Mouse (Mus musculus) intestine, embryonic 14.5 days (tissue): ENCODE results near the gene Sstr1. TPM values are rescaled to one million over a fixed set of nuclear protein-coding genes. Genes with fewer than 3 reads are reported as not detected.
A peak's percentile ranks its signal among the peaks of the same experiment; 100 is the strongest.

Source experiments
- ATAC-seq: fragments of 200-750 bp; cut with Nextera tagmentation; replicated peaks from 2 replicates; pipeline ENCODE4 v1.8.0; 2017; ENCODE audit warnings: low read depth, moderate number of reproducible peaks, moderate TSS enrichment, moderate library complexity; ENCODE audit not compliant: low FRiP score, low TSS enrichment
- DNase-seq: peaks from one replicate; pipeline ENCODE4 v3.0.0-alpha.2; 2018; ENCODE audit warnings: low spot score
- H3K27ac ChIP-seq: fragments of 300-500 bp; sonication (generic); 2 replicates; pipeline ENCODE4 v1.5.1; 2014; ENCODE audit warnings: low read depth, mild to moderate bottlenecking, control low read depth
- H3K27me3 ChIP-seq: fragments of 300-500 bp; sonication (generic); replicated peaks from 2 replicates; pipeline ENCODE4 v1.6.1; 2014; ENCODE audit warnings: low read length, control low read depth; ENCODE audit not compliant: control insufficient read depth, insufficient read depth
- H3K36me3 ChIP-seq: fragments of 300-500 bp; sonication (generic); 2 replicates; pipeline ENCODE4 v1.6.1; 2014; ENCODE audit warnings: low read length, control low read depth; ENCODE audit not compliant: control insufficient read depth, insufficient read depth
- H3K4me1 ChIP-seq: fragments of 300-500 bp; sonication (generic); replicated peaks from 2 replicates; pipeline ENCODE4 v1.6.1; 2014; ENCODE audit warnings: low read length, control low read depth, mixed read lengths; ENCODE audit not compliant: control insufficient read depth, insufficient read depth
- H3K4me2 ChIP-seq: fragments of 300-500 bp; sonication (generic); 2 replicates; pipeline ENCODE4 v1.6.1; 2014; ENCODE audit warnings: low read length
- H3K4me3 ChIP-seq: fragments of 300-500 bp; sonication (generic); 2 replicates; pipeline ENCODE4 v1.5.1; 2014; ENCODE audit warnings: low read depth, low read length, control low read depth, mixed read lengths
- H3K9ac ChIP-seq: fragments of 300-500 bp; sonication (generic); 2 replicates; pipeline ENCODE4 v1.6.1; 2014; ENCODE audit warnings: mild to moderate bottlenecking, low read length
- H3K9me3 ChIP-seq: fragments of 300-500 bp; sonication (generic); 2 replicates; pipeline ENCODE4 v1.6.1; 2016; ENCODE audit warnings: low read length, control low read depth; ENCODE audit not compliant: control insufficient read depth
- WGBS: fragments of 180-500 bp; shearing (Covaris S2); extraction: QIAGEN DNeasy Blood & Tissue Kit; methylation state at CpG from one replicate; pipeline ENCODE4 v1.1.7; 2014; 5-methylcytosine and 5-hydroxymethylcytosine counted together
- polyA plus RNA-seq: library from polyadenylated mRNA; unstranded; fragments of >200 nt; fragmentation: Nextera tagmentation; extraction: Ambion mirVana; gene quantifications from 2 replicates; pipeline ENCODE4 v1.2.1, GENCODE M21; 2014

Sstr1 gene
- polyA plus RNA-seq = 0.69 and 0.83 TPM in 2 replicates

DNA sequence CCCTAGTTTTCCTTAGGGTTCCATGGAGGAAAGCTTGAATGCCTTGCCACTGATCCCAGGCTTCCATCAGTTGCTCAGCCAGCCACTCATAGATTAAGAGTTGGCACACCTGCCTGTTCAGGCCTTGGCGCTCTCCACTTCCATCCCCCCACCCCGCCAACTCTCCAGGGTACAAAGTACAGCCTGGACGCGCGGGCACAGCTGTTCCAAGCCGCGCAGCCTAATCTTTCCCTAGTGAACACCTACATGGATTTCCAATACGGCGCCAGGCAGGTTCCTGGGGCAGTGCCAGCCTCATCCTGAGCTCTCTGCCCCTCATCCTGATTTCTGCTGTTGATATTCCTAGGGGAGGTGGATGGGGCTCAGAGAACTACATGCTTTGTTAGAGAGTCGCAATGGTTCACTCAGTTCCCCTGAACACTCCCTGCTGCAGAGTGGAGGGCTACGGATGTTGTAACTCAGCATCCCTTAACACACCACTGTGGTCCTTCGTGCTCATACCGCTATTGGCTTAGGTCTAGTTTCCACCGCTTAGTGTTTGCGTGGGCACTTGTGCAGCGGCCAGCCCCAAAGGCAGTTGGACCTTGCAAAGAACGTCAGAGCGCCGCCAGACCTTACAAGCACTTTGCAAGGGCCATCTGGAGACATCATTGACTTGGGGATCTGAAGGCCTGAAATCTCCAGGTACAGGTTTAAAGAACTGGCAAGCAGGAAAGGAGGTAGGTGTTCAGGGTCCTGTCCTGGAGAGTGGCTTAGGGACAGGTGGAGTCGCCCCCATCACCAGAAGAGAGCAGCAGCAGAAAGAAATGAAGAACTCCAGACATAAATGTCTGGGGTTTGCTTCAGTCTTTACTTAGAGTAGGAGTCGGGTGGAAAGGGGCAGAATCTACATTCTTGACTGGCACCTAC is at the start of gene Sstr1:
Gene Sstr1, plus strand, starts transcription at position 610 of the 909 bp plus-strand sequence.
- peaks cover 10% of the 10 kb centered on the region; the same call in 1 of the 2 replicates for H3K4me1 ChIP-seq
- peak within 1 kb of the TSS; percentile 85 for H3K4me2 ChIP-seq
- peak within 1 kb of the TSS; percentile 46 for H3K4me3 ChIP-seq
- 22% methylated on average over 21 of the region's 21 CpGs for WGBS
- no peaks in the 10 kb centered on the region for H3K9me3 ChIP-seq
- H3K9ac ChIP-seq = no peak within 1 kb of the TSS
- DNase-seq (peak; percentile 58), ATAC-seq (no peak)
- no peaks in the 10 kb centered on the region for H3K36me3 ChIP-seq
- H3K27ac ChIP-seq = no peak within 1 kb of the TSS
- peaks cover 35% of the 10 kb centered on the region for H3K27me3 ChIP-seq

DNA sequence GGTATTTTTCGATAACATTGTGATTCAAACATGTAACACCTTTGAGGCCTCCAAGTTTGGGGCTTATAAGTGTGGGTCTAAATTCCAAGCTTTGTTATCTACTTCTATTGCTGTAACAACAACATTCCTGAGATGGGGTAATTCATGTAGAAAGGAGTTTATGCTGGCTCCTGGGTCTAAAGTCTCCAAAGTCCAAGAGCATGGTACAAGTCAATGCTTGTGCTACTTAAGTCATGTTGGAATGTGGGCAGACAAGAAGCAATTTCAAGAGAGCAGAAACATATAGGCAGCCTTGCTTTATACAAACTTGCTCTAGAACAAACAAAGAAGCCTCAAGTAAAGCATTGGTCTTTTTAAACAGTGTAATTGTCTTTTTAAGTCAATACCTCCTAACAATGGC is 12.8 kb upstream of the Sstr1 start:
- H3K27ac ChIP-seq = no peak overlapping the region
- WGBS = 93% methylated on average over 1 of the region's 1 CpGs

DNA sequence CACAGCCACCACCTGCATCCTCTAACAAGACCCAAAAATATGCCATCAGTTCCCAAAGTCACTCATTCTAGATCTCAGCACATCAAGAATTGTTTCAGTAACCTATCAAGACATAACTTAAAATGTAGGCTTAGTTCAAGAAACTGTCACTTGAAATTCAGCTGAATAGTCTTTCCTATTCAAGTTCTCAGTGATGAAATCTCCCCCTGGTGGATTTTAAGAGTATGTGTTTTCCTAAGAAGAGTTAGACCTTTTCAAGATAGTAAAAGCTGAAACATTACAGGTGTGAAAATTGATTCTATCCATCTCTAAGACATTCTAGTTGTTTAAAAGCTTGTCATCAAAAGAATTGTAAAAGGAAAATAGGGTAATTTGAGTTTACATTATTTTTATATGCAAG is 10.4 kb upstream of the Sstr1 start:
- ATAC-seq = no peak
- H3K4me1 ChIP-seq = no peaks in the 10 kb centered on the region
- H3K4me3 ChIP-seq = no peak overlapping the region
- H3K36me3 ChIP-seq = no peaks in the 10 kb centered on the region
- H3K9me3 ChIP-seq = no peaks in the 10 kb centered on the region
- no peak for DNase-seq
- no peak overlapping the region for H3K27ac ChIP-seq
- H3K27me3 ChIP-seq = no peaks in the 10 kb centered on the region
- H3K9ac ChIP-seq = no peak overlapping the region
- H3K4me2 ChIP-seq = no peak overlapping the region

More for the DNA sequence above, 12.8 kb upstream of the Sstr1 start:
- Histone ChIP-seq H3K27me3 (no peaks in the 10 kb centered on the region), H3K4me1 (no peaks in the 10 kb centered on the region), H3K36me3 (no peaks in the 10 kb centered on the region), H3K4me3 (no peak overlapping the region), H3K4me2 (no peak overlapping the region), H3K9me3 (no peaks in the 10 kb centered on the region), H3K9ac (no peak overlapping the region)
- DNase-seq (no peak), ATAC-seq (no peak)

DNA sequence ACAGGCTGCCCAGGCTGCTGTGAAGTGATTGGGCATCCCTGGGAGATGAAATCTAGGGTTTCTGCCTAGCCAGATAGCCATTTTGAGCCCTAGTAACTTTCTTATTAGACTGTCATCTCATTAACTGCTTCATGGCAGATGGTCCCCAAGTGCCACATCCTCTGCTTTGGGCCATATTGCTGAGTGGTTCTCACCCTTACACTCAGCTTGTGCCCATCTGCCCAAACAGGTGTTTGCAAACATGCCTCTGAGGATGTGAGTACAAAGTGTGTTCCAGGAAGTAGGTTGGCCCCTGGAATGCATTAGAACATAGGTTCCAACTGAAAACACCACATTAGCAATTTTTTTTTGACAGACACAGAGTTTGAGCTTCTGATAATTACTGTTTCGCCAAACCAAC is 3.6 kb upstream of the Sstr1 start:
- no peak overlapping the region for H3K4me3 ChIP-seq
- H3K27ac ChIP-seq = no peak overlapping the region
- ATAC-seq = no peak
- 89% methylated on average over 1 of the region's 1 CpGs for WGBS
- DNase-seq = no peak
- H3K4me2 ChIP-seq = no peak overlapping the region
- H3K9ac ChIP-seq = no peak overlapping the region
- peaks cover 25% of the 10 kb centered on the region for H3K27me3 ChIP-seq
- 0 out of 2 replicates have a peak, but pooled peaks cover 6% of the 10 kb centered on the region for H3K4me1 ChIP-seq
- no peaks in the 10 kb centered on the region for H3K9me3 ChIP-seq
- H3K36me3 ChIP-seq = no peaks in the 10 kb centered on the region

DNA sequence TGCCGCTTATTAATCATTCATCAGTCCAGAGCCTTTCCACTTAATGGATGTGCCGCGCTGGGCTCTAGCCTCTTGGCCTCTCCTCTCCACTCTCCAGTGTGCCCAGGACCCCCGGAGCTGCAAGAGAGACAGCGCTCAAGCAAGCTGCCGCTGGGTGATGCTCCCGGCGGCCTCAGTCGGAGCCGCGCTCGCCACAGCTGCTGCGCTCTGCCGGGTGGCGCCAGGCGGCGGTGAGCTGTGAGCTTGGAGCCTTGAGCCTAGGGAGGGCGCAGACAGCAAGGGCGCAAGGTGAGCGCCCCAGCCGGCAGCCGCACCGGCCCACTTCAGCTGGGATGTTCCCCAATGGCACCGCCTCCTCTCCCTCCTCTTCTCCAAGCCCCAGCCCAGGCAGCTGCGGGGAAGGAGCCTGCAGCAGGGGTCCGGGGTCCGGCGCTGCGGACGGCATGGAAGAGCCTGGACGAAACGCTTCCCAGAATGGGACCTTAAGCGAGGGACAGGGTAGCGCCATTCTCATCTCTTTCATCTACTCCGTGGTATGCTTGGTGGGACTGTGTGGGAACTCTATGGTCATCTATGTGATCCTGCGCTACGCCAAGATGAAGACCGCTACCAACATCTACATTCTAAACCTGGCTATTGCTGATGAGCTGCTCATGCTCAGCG is 820 bp downstream of the Sstr1 start:
- Histone ChIP-seq H3K4me2 (peak overlapping the region; percentile 85), H3K9ac (no peak overlapping the region), H3K27me3 (peaks cover 35% of the 10 kb centered on the region), H3K36me3 (no peaks in the 10 kb centered on the region), H3K9me3 (no peaks in the 10 kb centered on the region), H3K4me1 (peaks cover 10% of the 10 kb centered on the region; the same call in 1 of the 2 replicates), H3K4me3 (peak overlapping the region; percentile 46), H3K27ac (no peak overlapping the region)
- WGBS = under 1% methylated on average over 39 of the region's 39 CpGs
- ATAC-seq (peak; percentile 49), DNase-seq (peak; percentile 70)

DNA sequence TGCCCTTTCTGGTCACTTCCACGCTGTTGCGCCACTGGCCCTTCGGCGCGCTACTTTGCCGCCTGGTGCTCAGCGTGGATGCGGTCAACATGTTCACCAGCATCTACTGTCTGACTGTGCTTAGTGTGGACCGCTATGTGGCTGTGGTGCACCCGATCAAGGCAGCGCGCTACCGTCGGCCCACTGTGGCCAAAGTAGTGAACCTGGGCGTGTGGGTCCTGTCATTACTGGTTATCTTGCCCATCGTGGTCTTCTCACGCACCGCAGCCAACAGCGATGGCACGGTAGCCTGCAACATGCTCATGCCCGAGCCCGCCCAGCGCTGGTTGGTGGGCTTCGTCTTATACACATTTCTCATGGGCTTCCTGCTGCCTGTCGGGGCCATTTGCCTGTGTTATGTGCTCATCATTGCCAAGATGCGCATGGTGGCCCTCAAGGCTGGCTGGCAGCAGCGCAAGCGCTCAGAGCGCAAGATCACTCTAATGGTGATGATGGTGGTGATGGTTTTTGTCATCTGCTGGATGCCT is 1.4 kb downstream of the Sstr1 start:
- Histone ChIP-seq H3K27ac (no peak overlapping the region), H3K27me3 (peaks cover 35% of the 10 kb centered on the region), H3K9ac (no peak overlapping the region), H3K36me3 (no peaks in the 10 kb centered on the region), H3K4me1 (peaks cover 10% of the 10 kb centered on the region; the same call in 1 of the 2 replicates), H3K4me3 (peak overlapping the region; percentile 46), H3K9me3 (no peaks in the 10 kb centered on the region), H3K4me2 (peak overlapping the region; percentile 85)
- DNase-seq = no peak
- ATAC-seq = 0 out of 2 replicates have a peak, but pooled peaks have one; percentile 1
- WGBS = 4% methylated on average over 29 of the region's 29 CpGs

DNA sequence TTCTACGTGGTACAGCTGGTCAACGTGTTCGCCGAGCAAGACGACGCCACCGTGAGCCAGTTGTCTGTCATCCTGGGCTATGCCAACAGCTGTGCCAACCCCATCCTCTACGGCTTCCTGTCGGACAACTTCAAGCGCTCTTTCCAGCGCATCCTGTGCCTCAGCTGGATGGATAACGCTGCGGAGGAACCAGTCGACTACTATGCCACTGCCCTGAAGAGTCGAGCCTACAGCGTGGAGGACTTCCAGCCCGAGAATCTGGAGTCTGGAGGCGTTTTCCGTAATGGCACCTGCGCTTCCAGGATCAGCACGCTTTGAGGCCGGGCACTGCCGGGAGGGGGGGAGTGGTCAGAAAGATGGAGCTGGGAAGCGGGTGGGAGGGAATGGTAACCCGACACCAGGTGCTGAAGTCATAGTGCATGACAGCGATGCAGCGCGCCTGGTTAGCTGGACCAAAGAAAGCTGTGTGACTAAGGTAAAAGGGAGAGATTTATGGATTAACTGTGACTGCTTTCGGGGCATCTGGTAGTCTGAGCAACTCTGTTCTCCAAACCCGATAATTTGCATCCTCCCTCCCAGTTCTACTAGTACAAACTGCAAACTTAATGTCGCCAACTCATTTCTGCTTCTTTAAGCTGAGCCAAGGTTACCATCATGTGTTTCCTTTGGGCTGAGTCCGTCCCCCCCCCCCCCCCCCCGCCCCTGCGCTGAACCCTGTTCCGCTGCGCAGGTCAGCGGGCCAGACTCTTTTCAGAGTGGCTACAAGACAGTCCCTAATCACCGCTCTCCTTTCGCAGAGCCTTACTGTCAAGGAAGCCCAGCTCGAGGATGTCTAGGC is 2.1 kb downstream of the Sstr1 start:
- Histone ChIP-seq H3K4me3 (peak overlapping the region; percentile 46), H3K36me3 (no peaks in the 10 kb centered on the region), H3K27me3 (peaks cover 35% of the 10 kb centered on the region), H3K4me2 (peak overlapping the region; percentile 85), H3K9ac (no peak overlapping the region), H3K4me1 (peaks cover 10% of the 10 kb centered on the region; the same call in 1 of the 2 replicates), H3K27ac (no peak overlapping the region), H3K9me3 (no peaks in the 10 kb centered on the region)
- 1% methylated on average over 39 of the region's 40 CpGs for WGBS
- ATAC-seq (peak; percentile 76), DNase-seq (peak; percentile 80)
